Mouse (Mus musculus) forebrain, embryonic 11.5 days (tissue): ENCODE results near the gene Adamts17. TPM values are rescaled to one million over a fixed set of nuclear protein-coding genes. Genes with fewer than 3 reads are reported as not detected.
A peak's percentile ranks its signal among the peaks of the same experiment; 100 is the strongest.

ENCODE experiments used
- ATAC-seq: fragments of 200-750 bp; cut with Nextera tagmentation; replicated peaks from 2 replicates; pipeline ENCODE4 v1.8.0; 2017; ENCODE audit warnings: moderate TSS enrichment; ENCODE audit not compliant: low FRiP score
- DNase-seq: peaks from one replicate; pipeline ENCODE4 v3.0.0-alpha.2; 2017; ENCODE audit warnings: low spot score
- H3K27ac ChIP-seq: fragments of 300-500 bp; sonication (generic); 2 replicates; pipeline ENCODE4 v1.5.1; 2014; ENCODE audit warnings: low read depth, low read length
- H3K27me3 ChIP-seq: fragments of 300-500 bp; sonication (generic); 2 replicates; pipeline ENCODE4 v1.6.1; 2014; ENCODE audit warnings: mild to moderate bottlenecking, low read length, mixed read lengths; ENCODE audit not compliant: control insufficient read depth, insufficient read depth
- H3K36me3 ChIP-seq: fragments of 300-500 bp; sonication (generic); 2 replicates; pipeline ENCODE4 v1.6.1; 2014; ENCODE audit warnings: mild to moderate bottlenecking, low read length, moderate library complexity, mixed read lengths; ENCODE audit not compliant: control insufficient read depth, insufficient read depth
- H3K4me1 ChIP-seq: fragments of 300-500 bp; sonication (generic); replicated peaks from 2 replicates; pipeline ENCODE4 v1.6.1; 2014; ENCODE audit warnings: low read length, mixed read lengths; ENCODE audit not compliant: control insufficient read depth, insufficient read depth
- H3K4me2 ChIP-seq: fragments of 300-500 bp; sonication (generic); 2 replicates; pipeline ENCODE4 v1.6.1; 2014; ENCODE audit warnings: low read depth, mild to moderate bottlenecking, low read length, moderate library complexity, mixed read lengths; ENCODE audit not compliant: severe bottlenecking
- H3K4me3 ChIP-seq: fragments of 300-500 bp; sonication (generic); 2 replicates; pipeline ENCODE4 v1.5.1; 2014; ENCODE audit warnings: low read depth, low read length
- H3K9ac ChIP-seq: fragments of 300-500 bp; sonication (generic); 2 replicates; pipeline ENCODE4 v1.6.1; 2014; ENCODE audit warnings: low read length
- H3K9me3 ChIP-seq: fragments of 300-500 bp; sonication (generic); 2 replicates; pipeline ENCODE4 v1.6.1; 2016; ENCODE audit warnings: low read length, mixed read lengths; ENCODE audit not compliant: control insufficient read depth
- WGBS: fragments of 180-500 bp; shearing (Covaris S2); extraction: QIAGEN DNeasy Blood & Tissue Kit; methylation state at CpG from one replicate; pipeline ENCODE4 v1.1.7; 2014; 5-methylcytosine and 5-hydroxymethylcytosine counted together
- polyA plus RNA-seq: library from polyadenylated mRNA; unstranded; fragments of >200 nt; fragmentation: Nextera tagmentation; extraction: Ambion mirVana; gene quantifications from 2 replicates; pipeline ENCODE4 v1.2.1, GENCODE M21; 2014

Gene Adamts17
- polyA plus RNA-seq, result 0.72 and 1.1 TPM in 2 replicates

DNA sequence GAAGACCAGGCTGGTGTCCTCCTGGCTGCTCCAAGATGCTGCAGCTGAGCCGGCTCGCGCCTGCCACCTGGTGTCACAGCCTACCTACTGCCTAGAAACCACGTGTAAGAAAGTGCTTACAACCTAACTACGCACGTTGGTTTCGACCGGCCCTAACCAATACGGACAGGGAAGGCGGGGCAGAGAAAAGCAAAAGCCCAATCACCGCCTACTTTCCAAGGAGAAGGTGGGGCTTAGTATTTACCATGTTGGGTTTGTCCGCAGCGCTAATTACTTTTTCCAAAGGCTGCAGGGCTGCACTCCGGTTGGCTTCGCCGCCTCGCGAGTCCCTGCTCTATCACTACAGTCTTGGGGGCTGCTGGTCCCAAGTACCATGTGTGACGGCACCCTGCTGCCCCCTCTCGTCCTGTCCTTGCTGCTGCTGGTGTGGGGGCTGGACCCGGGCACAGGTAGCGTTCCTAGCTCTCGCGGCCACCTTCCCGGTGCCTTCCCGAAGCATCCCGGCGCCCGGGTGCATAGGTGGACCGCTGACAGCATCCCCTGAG, at the start of gene Adamts17:
TSS of gene Adamts17 (plus strand) at position 273 of the 545 bp plus-strand sequence.
- peak; percentile 94 for DNase-seq
- H3K9me3 ChIP-seq, result no peaks in the 10 kb centered on the region
- H3K36me3 ChIP-seq, result no peaks in the 10 kb centered on the region
- ATAC-seq, result peak; percentile 98
- H3K27me3 ChIP-seq, result peaks cover 11% of the 10 kb centered on the region; the same call in 1 of the 2 replicates
- H3K4me1 ChIP-seq, result peaks cover 4% of the 10 kb centered on the region; the same call in 1 of the 2 replicates
- peak within 1 kb of the TSS; percentile 55 for H3K4me3 ChIP-seq
- no peak within 1 kb of the TSS for H3K27ac ChIP-seq
- under 1% methylated on average over 30 of the region's 30 CpGs for WGBS
- H3K4me2 ChIP-seq, result peak within 1 kb of the TSS; percentile 100
- H3K9ac ChIP-seq, result peak within 1 kb of the TSS; percentile 48

GRCm38 (mm10) chr7:66789860-66790748, 49.4 kb upstream of the Adamts17 start:
- no peak for DNase-seq
- Histone ChIP-seq H3K4me2 (no peak overlapping the region), H3K4me3 (no peak overlapping the region), H3K4me1 (no peaks in the 10 kb centered on the region), H3K27ac (no peak overlapping the region), H3K36me3 (no peaks in the 10 kb centered on the region), H3K9ac (no peak overlapping the region), H3K9me3 (no peaks in the 10 kb centered on the region), H3K27me3 (no peaks in the 10 kb centered on the region)
- no peak for ATAC-seq
- 24% methylated on average over 8 of the region's 8 CpGs for WGBS

DNA sequence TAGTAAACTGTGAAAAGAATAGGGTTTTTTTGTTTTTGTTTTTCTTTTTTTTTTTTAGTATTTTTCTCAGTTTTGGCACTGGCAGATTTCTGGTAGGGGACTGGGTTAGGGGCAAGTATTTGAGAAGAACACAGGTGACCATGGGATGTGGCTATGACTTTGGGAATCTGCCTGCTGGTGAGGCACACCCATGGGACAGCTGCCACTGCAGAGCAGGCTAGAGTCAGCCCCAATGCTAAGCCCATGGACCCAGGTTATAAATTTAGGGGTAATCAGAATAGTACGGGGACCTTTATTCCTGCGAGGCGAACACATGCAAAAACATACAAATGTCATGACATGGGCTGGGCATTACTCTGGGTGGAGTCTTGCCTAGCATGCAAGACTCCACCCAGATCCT, 48.5 kb upstream of the Adamts17 start:
- no peaks in the 10 kb centered on the region for H3K9me3 ChIP-seq
- WGBS, result 88% methylated on average over 3 of the region's 3 CpGs
- H3K4me2 ChIP-seq, result no peak overlapping the region
- no peak for ATAC-seq
- no peaks in the 10 kb centered on the region for H3K4me1 ChIP-seq
- no peak overlapping the region for H3K9ac ChIP-seq
- H3K36me3 ChIP-seq, result no peaks in the 10 kb centered on the region
- H3K4me3 ChIP-seq, result no peak overlapping the region
- no peak for DNase-seq
- H3K27me3 ChIP-seq, result no peaks in the 10 kb centered on the region
- no peak overlapping the region for H3K27ac ChIP-seq

DNA sequence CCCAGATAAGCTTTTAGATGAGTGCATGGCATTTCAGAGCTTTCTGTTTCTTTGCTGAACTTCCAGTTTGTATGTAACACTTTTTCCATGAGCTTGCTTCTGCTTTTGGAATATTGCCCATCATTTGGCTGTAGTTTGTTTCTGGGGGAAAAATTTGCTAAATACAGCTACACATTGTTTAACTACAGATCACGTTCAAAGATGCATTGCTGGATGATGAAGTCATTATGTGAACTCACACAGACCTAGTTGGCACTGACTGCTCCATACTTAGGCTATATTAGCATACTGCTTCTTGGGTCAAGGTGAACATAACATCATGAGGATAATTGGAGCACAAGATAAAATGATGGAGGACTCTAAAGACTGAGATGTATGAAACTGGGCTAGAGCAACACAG, 42.6 kb upstream of the Adamts17 start:
- WGBS, result 64% methylated on average over 1 of the region's 1 CpGs
- Histone ChIP-seq H3K4me3 (no peak overlapping the region), H3K9ac (no peak overlapping the region), H3K9me3 (no peaks in the 10 kb centered on the region), H3K4me2 (no peak overlapping the region), H3K27ac (no peak overlapping the region), H3K36me3 (no peaks in the 10 kb centered on the region), H3K4me1 (no peaks in the 10 kb centered on the region), H3K27me3 (no peaks in the 10 kb centered on the region)
- no peak for ATAC-seq
- no peak for DNase-seq

DNA sequence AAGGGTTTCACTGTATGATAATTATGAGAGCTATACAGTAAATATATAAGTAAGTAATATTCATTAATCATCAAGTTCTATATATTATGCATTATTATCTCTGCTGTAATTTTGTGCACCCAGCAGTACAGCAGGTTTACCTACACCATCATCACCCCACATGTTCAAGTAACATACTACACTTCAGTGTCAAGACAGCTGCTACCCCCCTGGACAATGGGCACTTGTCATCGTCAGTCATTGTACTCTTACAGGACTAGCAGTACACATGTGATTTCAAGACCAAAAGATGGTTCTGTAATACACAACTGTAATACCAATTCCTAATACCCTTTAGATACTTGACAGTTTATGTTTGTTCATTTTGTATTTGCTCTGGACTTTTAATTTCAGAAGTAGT, 42.2 kb upstream of the Adamts17 start:
- Histone ChIP-seq H3K27ac (no peak overlapping the region), H3K27me3 (no peaks in the 10 kb centered on the region), H3K36me3 (no peaks in the 10 kb centered on the region), H3K4me1 (no peaks in the 10 kb centered on the region), H3K4me3 (no peak overlapping the region), H3K4me2 (no peak overlapping the region), H3K9me3 (no peaks in the 10 kb centered on the region), H3K9ac (no peak overlapping the region)
- WGBS, result 91% methylated on average over 1 of the region's 1 CpGs
- DNase-seq (no peak), ATAC-seq (no peak)

DNA sequence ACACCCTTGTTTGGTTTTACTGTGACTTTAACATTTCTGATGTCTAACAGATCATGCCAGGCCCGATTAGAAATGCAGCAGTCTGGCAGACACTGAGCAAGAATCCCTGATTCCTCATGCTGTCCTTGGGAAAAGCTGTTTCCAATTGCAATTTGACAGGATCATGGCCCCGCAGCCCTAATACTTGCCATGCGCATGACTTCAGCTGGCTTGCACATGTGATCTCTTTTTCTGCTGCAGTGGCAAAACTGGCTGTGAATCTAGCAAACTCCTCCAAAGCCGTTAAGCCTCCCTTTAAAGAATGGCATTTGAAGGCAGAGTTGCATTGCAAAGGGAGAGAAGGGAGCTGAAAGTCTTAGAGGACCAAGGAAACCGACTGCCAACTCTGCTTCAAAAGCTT, 40.7 kb upstream of the Adamts17 start:
- no peak overlapping the region for H3K27ac ChIP-seq
- DNase-seq, result no peak
- H3K36me3 ChIP-seq, result no peaks in the 10 kb centered on the region
- H3K4me3 ChIP-seq, result no peak overlapping the region
- H3K9ac ChIP-seq, result no peak overlapping the region
- WGBS, result 55% methylated on average over 5 of the region's 5 CpGs
- no peak overlapping the region for H3K4me2 ChIP-seq
- no peaks in the 10 kb centered on the region for H3K4me1 ChIP-seq
- no peaks in the 10 kb centered on the region for H3K27me3 ChIP-seq
- no peak for ATAC-seq
- no peaks in the 10 kb centered on the region for H3K9me3 ChIP-seq

- WGBS, result 86% methylated on average over 5 of the region's 5 CpGs
- no peaks in the 10 kb centered on the region for H3K4me1 ChIP-seq
Observed at GRCm38 (mm10) chr7:66800784-66801183, 38.8 kb upstream of the Adamts17 start.

DNA sequence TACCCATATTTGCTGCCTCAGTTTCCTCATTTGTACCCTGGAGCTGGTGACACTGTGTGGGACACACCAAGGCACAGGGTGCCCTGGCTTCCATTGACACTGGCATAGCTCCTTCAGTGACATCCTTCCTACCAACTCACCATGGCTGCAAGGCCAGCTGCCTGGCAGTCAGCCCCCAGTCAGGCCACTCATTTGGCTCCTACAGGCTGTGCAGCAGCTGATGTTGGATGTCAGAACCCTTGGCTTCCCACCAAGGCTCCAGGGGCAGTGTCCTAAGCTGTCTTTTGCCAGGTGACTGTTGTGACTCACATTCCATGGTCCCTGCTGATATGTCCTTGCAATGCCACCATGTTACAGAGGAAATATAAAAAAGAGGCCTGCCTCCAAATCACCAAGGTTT, 37.8 kb upstream of the Adamts17 start:
- H3K27ac ChIP-seq, result no peak overlapping the region
- H3K27me3 ChIP-seq, result no peaks in the 10 kb centered on the region
- H3K9ac ChIP-seq, result no peak overlapping the region
- H3K4me3 ChIP-seq, result no peak overlapping the region
- no peak for ATAC-seq
- H3K9me3 ChIP-seq, result no peaks in the 10 kb centered on the region
- H3K36me3 ChIP-seq, result no peaks in the 10 kb centered on the region
- DNase-seq, result no peak
- no peaks in the 10 kb centered on the region for H3K4me1 ChIP-seq
- no peak overlapping the region for H3K4me2 ChIP-seq

More at GRCm38 (mm10) chr7:66800784-66801183, 38.8 kb upstream of the Adamts17 start:
- DNase-seq (no peak), ATAC-seq (no peak)
- Histone ChIP-seq H3K27me3 (no peaks in the 10 kb centered on the region), H3K27ac (no peak overlapping the region), H3K4me2 (no peak overlapping the region), H3K36me3 (no peaks in the 10 kb centered on the region), H3K9me3 (no peaks in the 10 kb centered on the region), H3K9ac (no peak overlapping the region), H3K4me3 (no peak overlapping the region)
